ENCODE assay signal across 9 mouse cellular contexts in genomic region chr3:85599526-85599925, GRCm38 (mm10).
"Had no signal": no experiment of that assay in that cellular context is flagged by ENCODE, and none has a peak within 500 bp of the region (broad histone marks: within the 10 kb centered on the region; RNA-seq: fewer than 3 reads in every experiment).

No protein-coding gene starts in this region.

- H3K4me2 ChIP-seq: kidney, embryonic 15.5 days; limb, embryonic 12.5 days; liver, embryonic 13.5 days; midbrain, embryonic 13.5 days had no signal

- H3K4me3 ChIP-seq: kidney, embryonic 15.5 days; limb, embryonic 12.5 days; liver, embryonic 13.5 days; midbrain, embryonic 13.5 days had no signal

- H3K27me3 ChIP-seq: kidney, embryonic 15.5 days; limb, embryonic 12.5 days; liver, embryonic 13.5 days; midbrain, embryonic 13.5 days had no signal

- H3K9me3 ChIP-seq: kidney, embryonic 15.5 days; limb, embryonic 12.5 days; liver, embryonic 13.5 days; midbrain, embryonic 13.5 days had no signal

- H3K27ac ChIP-seq: kidney, embryonic 15.5 days; limb, embryonic 12.5 days; liver, embryonic 13.5 days; midbrain, embryonic 13.5 days; stomach, postnatal 0 days had no signal

- DNase-seq: kidney, postnatal 14 days; liver; liver, embryonic 13.5 days; liver, postnatal 0 days; thymus, postnatal 4 days had no signal

- ATAC-seq: liver, postnatal 0 days; midbrain, embryonic 13.5 days had no signal

- H3K9ac ChIP-seq: kidney, embryonic 15.5 days; limb, embryonic 12.5 days; liver, embryonic 13.5 days; liver, postnatal 0 days; midbrain, embryonic 13.5 days had no signal

- H3K36me3 ChIP-seq: kidney, embryonic 15.5 days; limb, embryonic 12.5 days; midbrain, embryonic 13.5 days had no signal

- H3K4me1 ChIP-seq: kidney, embryonic 15.5 days had no signal
